Mouse (Mus musculus): ENCODE results near the gene Pdxk.
"Not testable (repeated sequence)": the region's sequence is repeated elsewhere in the genome, so short reads cannot be mapped to it uniquely, and the experiment has no call there.

Gene Pdxk

GRCm38 (mm10) chr10:78464792-78465207 is at the start of gene Pdxk:
Gene Pdxk (minus strand): TSS chr10:78464975.
- ATAC-seq (ENCODE audit: low TSS enrichment) = peak; percentile 92

DNA sequence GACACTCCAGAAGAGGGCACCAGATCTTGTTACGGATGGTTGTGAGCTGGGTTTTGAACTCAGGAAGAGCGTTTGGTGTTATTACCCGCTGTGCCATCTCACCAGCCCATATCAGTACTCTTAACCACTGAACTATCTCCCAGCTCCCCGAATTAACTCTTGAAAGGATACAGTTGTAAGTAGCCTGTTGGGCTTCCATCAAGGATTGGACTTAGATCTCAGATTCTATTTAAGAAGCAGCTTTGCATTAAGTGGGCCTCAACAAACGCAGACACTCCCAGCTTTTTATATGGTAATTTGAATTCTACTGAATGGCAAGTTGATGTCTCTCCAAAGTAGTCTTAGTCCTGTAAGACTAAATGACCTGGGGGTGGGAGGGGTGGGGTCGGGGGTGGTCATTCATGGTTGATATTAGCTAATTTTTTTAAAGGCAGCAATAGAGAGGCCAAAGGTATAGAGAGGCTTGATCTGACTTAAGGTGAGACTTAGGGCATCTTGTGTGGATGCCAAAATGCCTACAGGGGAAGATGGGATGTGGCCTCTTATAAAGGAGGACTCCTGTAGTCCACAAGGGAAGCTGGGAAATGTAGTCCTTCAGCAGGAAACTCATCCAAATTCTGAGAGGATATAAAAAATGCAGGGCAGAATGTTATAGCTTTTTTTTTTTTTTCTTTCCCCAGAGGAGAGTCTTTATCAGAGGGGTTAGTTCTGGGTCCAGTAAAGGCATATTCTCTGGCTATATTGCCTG is 38.4 kb upstream of the Pdxk start:
- ATAC-seq (ENCODE audit: low TSS enrichment) = no peak

DNA sequence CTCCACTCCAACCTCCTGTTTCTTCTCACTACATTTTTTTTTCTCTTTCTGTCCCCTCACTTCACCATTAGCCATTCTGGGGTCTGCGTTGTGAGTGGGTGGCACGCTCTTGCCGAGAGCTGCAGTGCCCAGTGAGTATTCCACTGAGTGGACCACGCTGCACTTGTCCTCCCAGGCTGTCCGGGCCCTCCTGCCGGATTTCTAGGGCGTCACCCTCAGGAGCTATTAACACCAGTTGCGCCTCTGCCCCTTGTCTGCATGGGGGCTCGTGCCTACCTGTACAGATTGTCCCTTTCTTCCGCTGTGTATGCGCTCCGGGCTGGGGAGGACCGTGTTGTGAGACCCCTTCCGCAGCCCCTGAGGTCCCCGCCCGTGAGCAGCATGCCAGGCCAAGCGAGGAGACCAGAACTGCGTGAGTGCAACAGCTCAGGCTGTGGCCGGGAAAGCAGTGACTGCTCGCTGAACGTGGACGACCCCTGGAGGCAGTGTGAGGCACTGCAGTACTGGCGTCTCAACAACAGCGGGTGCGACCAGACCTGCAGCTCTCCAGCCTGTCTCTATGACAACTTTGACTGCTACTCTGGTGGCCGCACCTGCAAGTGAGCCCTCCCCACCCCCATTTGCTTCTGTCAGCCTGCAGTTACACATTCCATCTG is 22.8 kb upstream of the Pdxk start:
- ATAC-seq (ENCODE audit: low TSS enrichment) = peak; percentile 91

GRCm38 (mm10) chr10:78486871-78487270 is 22.1 kb upstream of the Pdxk start:
- ATAC-seq (ENCODE audit: low TSS enrichment) = no peak

GRCm38 (mm10) chr10:78485369-78485768 is 20.6 kb upstream of the Pdxk start:
- not testable (repeated sequence) for ATAC-seq (ENCODE audit: low TSS enrichment)

GRCm38 (mm10) chr10:78481928-78482499 is 17.2 kb upstream of the Pdxk start:
- peak; percentile 90 for ATAC-seq (ENCODE audit: low TSS enrichment)

GRCm38 (mm10) chr10:78480954-78481927 is 16.5 kb upstream of the Pdxk start:
- ATAC-seq (ENCODE audit: low TSS enrichment) = peak; percentile 13; the same call in 1 of the 2 replicates

GRCm38 (mm10) chr10:78476821-78477220 is 12.0 kb upstream of the Pdxk start:
- no peak for ATAC-seq (ENCODE audit: low TSS enrichment)

- no peak for ATAC-seq (ENCODE audit: low TSS enrichment)
Measured at GRCm38 (mm10) chr10:78474759-78475158, 10.0 kb upstream of the Pdxk start.

DNA sequence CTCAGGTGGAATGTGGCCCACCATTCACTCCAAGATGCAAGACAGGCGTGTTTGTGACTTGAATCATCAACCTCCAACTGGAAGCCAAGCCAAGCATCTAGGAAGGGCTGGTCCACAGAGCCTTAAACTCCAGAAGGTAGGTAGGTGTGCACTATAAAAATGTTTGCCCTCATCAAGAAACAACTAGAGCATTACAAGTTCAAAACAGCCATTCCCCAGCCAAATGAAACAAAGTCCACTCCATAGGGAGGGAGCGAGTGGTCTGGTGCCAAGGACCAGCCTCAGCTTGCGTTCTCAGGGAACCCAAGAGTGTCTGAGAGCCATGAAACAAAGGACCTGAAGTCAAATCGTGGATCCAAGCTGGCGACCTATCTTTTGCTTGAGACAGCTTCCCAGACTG is 8.7 kb upstream of the Pdxk start:
- no peak for ATAC-seq (ENCODE audit: low TSS enrichment)

DNA sequence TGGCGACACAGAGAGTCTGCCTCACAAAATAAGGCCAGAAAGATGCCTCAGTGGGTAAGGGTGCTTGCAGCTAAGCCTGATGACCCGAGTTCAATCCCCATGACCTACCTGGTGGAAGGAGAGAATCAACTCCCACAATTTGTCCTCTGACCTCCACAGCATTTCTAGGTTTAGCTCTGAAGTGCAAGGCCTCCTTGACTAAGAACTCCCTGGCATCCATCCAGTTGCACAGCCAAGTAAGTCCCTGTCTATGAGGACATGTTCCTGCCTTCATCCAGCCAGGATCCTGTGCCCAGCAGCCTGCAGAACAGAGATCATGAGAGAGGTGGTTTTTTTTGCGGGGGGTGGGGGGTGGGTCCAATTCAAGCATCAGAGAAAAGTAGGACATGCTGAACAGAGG is 7.3 kb upstream of the Pdxk start:
- ATAC-seq (ENCODE audit: low TSS enrichment) = no peak

- ATAC-seq (ENCODE audit: low TSS enrichment) = peak; percentile 56
Measured at GRCm38 (mm10) chr10:78470582-78471313, 6.0 kb upstream of the Pdxk start.

- no peak for ATAC-seq (ENCODE audit: low TSS enrichment)
Measured at GRCm38 (mm10) chr10:78467761-78468310, 3.1 kb upstream of the Pdxk start.

- no peak for ATAC-seq (ENCODE audit: low TSS enrichment)
Measured at GRCm38 (mm10) chr10:78466647-78467046, 1.9 kb upstream of the Pdxk start.

DNA sequence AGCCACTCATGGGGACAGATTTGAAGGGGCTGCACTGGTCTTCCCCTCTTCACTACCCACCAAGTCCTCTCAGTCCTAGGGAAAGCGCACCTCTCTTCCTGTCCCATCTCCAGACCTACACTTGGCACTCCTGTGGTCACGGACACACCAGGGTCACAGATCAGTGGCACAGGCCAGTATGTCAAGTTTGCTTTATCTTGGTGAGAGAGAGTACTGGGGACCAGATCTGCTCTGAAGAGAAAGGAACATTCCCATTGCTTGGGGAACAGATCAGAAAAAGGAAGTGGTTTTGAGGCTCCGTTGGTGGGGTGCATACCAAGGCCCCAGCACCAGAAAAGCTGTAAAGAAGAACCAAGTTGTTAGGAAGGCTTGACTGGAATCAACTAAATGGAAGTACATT is 697 bp upstream of the Pdxk start:
- ATAC-seq (ENCODE audit: low TSS enrichment) = no peak

- ATAC-seq (ENCODE audit: low TSS enrichment) = peak; percentile 31
Measured at GRCm38 (mm10) chr10:78464201-78464791, 479 bp downstream of the Pdxk start.

- no peak for ATAC-seq (ENCODE audit: low TSS enrichment)
Measured at GRCm38 (mm10) chr10:78463769-78464167, 1.0 kb downstream of the Pdxk start.

DNA sequence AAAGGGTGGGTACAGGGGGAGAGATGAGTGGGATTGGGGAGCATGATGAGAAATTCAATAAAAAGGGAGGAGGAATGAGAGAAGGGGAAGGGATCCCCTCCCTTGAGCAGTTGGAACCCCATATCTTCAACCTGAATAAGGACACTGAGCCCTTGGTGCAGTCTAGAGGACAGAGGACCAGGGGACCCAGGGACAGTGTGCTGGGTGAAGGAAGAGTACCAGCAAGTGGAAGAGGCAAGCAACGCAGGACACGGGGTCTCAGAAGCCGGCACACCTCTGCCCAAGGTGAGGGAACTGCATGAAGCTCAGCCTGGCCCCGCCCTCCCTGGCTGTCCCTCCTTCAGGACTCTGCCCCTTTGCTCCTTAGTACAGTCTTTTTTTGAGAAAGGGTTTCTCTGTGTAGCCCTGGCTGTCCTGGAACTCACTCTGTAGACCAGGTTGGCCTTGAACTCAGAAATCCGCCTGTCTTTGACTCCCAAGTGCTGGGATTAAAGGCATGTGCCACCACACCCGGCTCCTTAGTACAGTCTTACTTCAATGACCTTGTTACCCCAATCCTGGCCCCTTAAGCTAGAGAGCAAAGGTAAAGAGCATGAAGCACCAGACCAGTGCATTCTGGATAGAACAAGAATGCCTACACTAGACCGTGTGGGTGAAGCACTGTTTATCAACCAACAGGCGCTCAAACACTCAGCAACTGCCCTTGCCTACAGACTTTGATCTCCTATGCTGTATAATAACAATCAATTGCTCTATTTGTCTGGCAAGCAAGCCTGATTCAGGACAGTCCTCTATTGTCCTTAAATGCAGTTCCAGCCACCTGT is 1.6 kb downstream of the Pdxk start:
- ATAC-seq (ENCODE audit: low TSS enrichment) = no peak

GRCm38 (mm10) chr10:78461767-78462166 is 3.0 kb downstream of the Pdxk start:
- no peak for ATAC-seq (ENCODE audit: low TSS enrichment)

DNA sequence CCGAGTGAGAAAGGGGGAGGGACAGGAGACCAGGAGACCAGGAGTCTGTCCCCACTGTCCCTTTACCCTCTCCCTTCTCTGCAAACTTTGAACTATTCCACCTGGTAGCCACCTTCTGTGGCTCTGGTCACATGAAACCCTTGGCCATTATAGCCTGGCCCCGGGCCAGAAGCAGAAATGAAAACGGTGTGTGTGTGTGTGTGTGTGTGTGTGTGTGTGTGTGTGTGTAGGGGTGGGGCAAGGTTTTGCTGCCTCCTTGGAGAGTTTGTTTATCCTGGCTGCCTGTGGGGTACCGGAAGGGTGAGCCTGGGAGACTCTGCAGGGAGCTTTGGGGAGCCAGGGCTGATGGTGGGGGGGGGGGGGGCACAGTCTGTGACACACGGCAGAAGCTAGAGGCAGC is 4.3 kb downstream of the Pdxk start:
- no peak for ATAC-seq (ENCODE audit: low TSS enrichment)

Data from frontal cortex, adult (tissue).